In genomic region chr2:166394666-166395065, GRCm38 (mm10) we compare ENCODE assay signal across 14 mouse cellular contexts.
DNase-seq lines count a peak whose midpoint lies in the region; ATAC-seq lines count a peak whose summit lies in the region.
"Had no signal": no experiment of that assay in that cellular context is flagged by ENCODE, and none has a peak within 500 bp of the region (broad histone marks: within the 10 kb centered on the region; RNA-seq: fewer than 3 reads in every experiment).

No protein-coding gene starts in this region.

- H3K27me3 ChIP-seq in heart, embryonic 13.5 days (replicated peaks), result no peaks in the 10 kb centered on the region; the same call in 1 of the 2 replicates
- H3K27me3 ChIP-seq in forebrain, embryonic 13.5 days, result peaks cover 17% of the 10 kb centered on the region
- H3K27me3 ChIP-seq: embryonic facial prominence, embryonic 15.5 days; limb, embryonic 12.5 days had no signal

- H3K9ac ChIP-seq in heart, embryonic 13.5 days, result no peak overlapping the region
- H3K9ac ChIP-seq in forebrain, embryonic 13.5 days, result no peak overlapping the region
- H3K9ac ChIP-seq: embryonic facial prominence, embryonic 15.5 days; limb, embryonic 12.5 days had no signal

- no peak for ATAC-seq in heart, embryonic 13.5 days (ENCODE audit: extremely low read depth, insufficient number of reproducible peaks, low FRiP score, low TSS enrichment)
- ATAC-seq in forebrain, embryonic 13.5 days, result no peak

- H3K36me3 ChIP-seq in heart, embryonic 13.5 days, result no peaks in the 10 kb centered on the region
- no peaks in the 10 kb centered on the region for H3K36me3 ChIP-seq in forebrain, embryonic 13.5 days (ENCODE audit: poor library complexity, severe bottlenecking)
- H3K36me3 ChIP-seq: embryonic facial prominence, embryonic 15.5 days; limb, embryonic 12.5 days had no signal

- intact Hi-C loops in heart, postnatal 25 days (cut with DNase I), result no loop called here

- no peak overlapping the region for H3K4me3 ChIP-seq in heart, embryonic 13.5 days
- no peak overlapping the region for H3K4me3 ChIP-seq in forebrain, embryonic 13.5 days
- H3K4me3 ChIP-seq: embryonic facial prominence, embryonic 15.5 days; limb, embryonic 12.5 days had no signal

- DNase-seq in heart, postnatal 25 days (ENCODE audit: low spot score), result no peak
- peak; percentile 61 for DNase-seq in mesoderm, embryonic 11.5 days (ENCODE audit: low read depth, low spot score)
- DNase-seq in retina, embryonic 14.5 days (ENCODE audit: low spot score), result peak; percentile 46
- no peak for DNase-seq in ovary, postnatal 14 days (ENCODE audit: low spot score)
- no peak for DNase-seq in layer of hippocampus, adult 9-10 months (ENCODE audit: low spot score)
- DNase-seq in lung, postnatal 36 days, result no peak
- DNase-seq: adrenal gland, adult 2 months; cerebellum, adult 18-20 months; gastrocnemius, postnatal 25 days; heart, postnatal 36 days had no signal

- no peaks in the 10 kb centered on the region for H3K9me3 ChIP-seq in heart, embryonic 13.5 days
- H3K9me3 ChIP-seq in forebrain, embryonic 13.5 days (replicated peaks), result no peaks in the 10 kb centered on the region
- H3K9me3 ChIP-seq: embryonic facial prominence, embryonic 15.5 days; limb, embryonic 12.5 days had no signal

- H3K4me2 ChIP-seq in heart, embryonic 13.5 days, result no peak overlapping the region
- H3K4me2 ChIP-seq in forebrain, embryonic 13.5 days, result peak overlapping the region; percentile 25; the same call in 1 of the 2 replicates
- H3K4me2 ChIP-seq: embryonic facial prominence, embryonic 15.5 days; limb, embryonic 12.5 days had no signal

- peaks cover 42% of the 10 kb centered on the region for H3K4me1 ChIP-seq in heart, embryonic 13.5 days
- peaks cover 23% of the 10 kb centered on the region for H3K4me1 ChIP-seq in forebrain, embryonic 13.5 days

- WGBS in heart, embryonic 13.5 days, result 75% methylated on average over 13 of the region's 13 CpGs
- 35% methylated on average over 13 of the region's 13 CpGs for WGBS in forebrain, embryonic 13.5 days

- H3K27ac ChIP-seq in heart, embryonic 13.5 days (replicated peaks), result peak overlapping the region; percentile 28; the same call in 1 of the 2 replicates
- no peak overlapping the region; the same call in none of the 2 replicates for H3K27ac ChIP-seq in forebrain, embryonic 13.5 days
- H3K27ac ChIP-seq: embryonic facial prominence, embryonic 15.5 days; limb, embryonic 12.5 days had no signal

Comparison
In these comparisons a context has a peak if more than half of its experiments do, and no peak if none do; other contexts are left out.
1. DNase-seq: peak in mesoderm, embryonic 11.5 days (single experiment) and retina, embryonic 14.5 days (single experiment); none in heart, postnatal 25 days (single experiment), ovary, postnatal 14 days (single experiment), layer of hippocampus, adult 9-10 months (single experiment) and lung, postnatal 36 days (single experiment).